ENCODE assay signal across 8 mouse cellular contexts in the genomic region with DNA sequence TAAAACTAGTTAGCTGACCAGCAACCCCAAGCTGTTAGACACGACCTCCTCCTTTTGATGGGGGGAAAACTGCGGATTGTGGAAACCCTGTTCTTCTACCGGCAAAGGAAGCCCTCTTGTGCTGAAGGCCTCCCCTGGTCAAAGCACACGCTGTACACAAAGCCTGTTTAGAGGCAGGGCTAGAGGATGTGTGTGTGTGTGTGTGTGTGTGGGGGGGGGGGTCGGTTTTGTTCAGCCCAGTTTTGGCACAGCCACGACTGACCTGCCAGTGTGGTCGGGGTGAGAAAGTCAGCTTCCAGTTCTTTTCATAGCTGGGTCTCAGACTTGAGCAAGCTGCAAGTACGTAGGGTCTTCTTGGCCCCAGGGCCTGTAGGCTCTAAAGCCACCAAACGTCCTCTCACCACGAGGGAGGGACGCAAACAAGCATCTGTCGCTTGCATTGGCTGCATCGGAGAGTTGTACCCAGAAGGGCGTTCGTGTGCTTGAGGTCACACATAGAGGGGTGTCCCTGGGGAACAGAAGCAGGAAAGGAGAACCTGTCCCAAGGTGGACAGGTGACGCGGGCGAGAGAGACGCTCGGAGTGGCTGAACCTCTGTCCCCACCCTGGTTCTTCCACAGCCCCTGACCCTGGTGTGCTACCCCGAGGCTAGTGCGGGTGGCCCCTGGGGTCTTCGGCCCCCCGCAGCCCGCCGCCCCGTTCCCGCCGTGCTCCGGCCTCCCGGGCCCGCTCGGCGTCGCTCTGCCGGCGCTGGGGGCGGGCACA. TPM values are rescaled to one million over a fixed set of nuclear protein-coding genes. Genes with fewer than 3 reads are reported as not detected.
DNase-seq lines count a peak whose midpoint lies in the region; ATAC-seq lines count a peak whose summit lies in the region.

No protein-coding gene starts in this region.

- H3K9ac ChIP-seq in forebrain, embryonic 13.5 days, result peak overlapping the region; percentile 83
- H3K9ac ChIP-seq in hindbrain, embryonic 13.5 days, result peak overlapping the region; percentile 93

- H3K4me3 ChIP-seq in forebrain, embryonic 13.5 days, result peak overlapping the region; percentile 75
- H3K4me3 ChIP-seq in hindbrain, embryonic 13.5 days, result peak overlapping the region; percentile 81
- peak overlapping the region; percentile 96 for H3K4me3 ChIP-seq in megakaryocyte, embryonic 14.5 days (replicated peaks)

- H3K27me3 ChIP-seq in forebrain, embryonic 13.5 days, result no peaks in the 10 kb centered on the region
- H3K27me3 ChIP-seq in hindbrain, embryonic 13.5 days, result no peaks in the 10 kb centered on the region
- H3K27me3 ChIP-seq in megakaryocyte, embryonic 14.5 days (replicated peaks), result no peaks in the 10 kb centered on the region

- WGBS in forebrain, embryonic 13.5 days, result 1% methylated on average over 25 of the region's 38 CpGs
- 2% methylated on average over 32 of the region's 38 CpGs for WGBS in hindbrain, embryonic 13.5 days

- intact Hi-C loops in left cerebral cortex, postnatal 14 days (cut with DNase I), result no loop called here

- peaks cover 8% of the 10 kb centered on the region for H3K36me3 ChIP-seq in forebrain, embryonic 13.5 days (ENCODE audit: poor library complexity, severe bottlenecking)
- H3K36me3 ChIP-seq in hindbrain, embryonic 13.5 days, result peaks cover 9% of the 10 kb centered on the region; the same call in 1 of the 2 replicates
- H3K36me3 ChIP-seq in megakaryocyte, embryonic 14.5 days (replicated peaks; ENCODE audit: low read length), result peaks cover 47% of the 10 kb centered on the region

- H3K9me3 ChIP-seq in forebrain, embryonic 13.5 days (replicated peaks), result no peaks in the 10 kb centered on the region
- no peaks in the 10 kb centered on the region for H3K9me3 ChIP-seq in hindbrain, embryonic 13.5 days
- H3K9me3 ChIP-seq in megakaryocyte, embryonic 14.5 days, result no peaks in the 10 kb centered on the region

- H3K4me1 ChIP-seq in forebrain, embryonic 13.5 days, result peaks cover 17% of the 10 kb centered on the region
- H3K4me1 ChIP-seq in hindbrain, embryonic 13.5 days (replicated peaks), result peaks cover 24% of the 10 kb centered on the region
- H3K4me1 ChIP-seq in megakaryocyte, embryonic 14.5 days, result peaks cover 76% of the 10 kb centered on the region

- H3K27ac ChIP-seq in forebrain, embryonic 13.5 days, result peak overlapping the region; percentile 49
- H3K27ac ChIP-seq in hindbrain, embryonic 13.5 days, result peak overlapping the region; percentile 93

- peak; percentile 74 for ATAC-seq in forebrain, embryonic 13.5 days
- ATAC-seq in hindbrain, embryonic 13.5 days (ENCODE audit: low FRiP score), result peak; percentile 67

- DNase-seq in thymus, adult 18-20 months, result peak; percentile 35 to 56
- no peak for DNase-seq in thymus, postnatal 4 days
- DNase-seq in c-Kit-positive CD71-positive TER-119-negative erythroid progenitor cells, embryonic 14.5 days (ENCODE audit: low read depth), result peak; percentile 64
- DNase-seq in left cerebral cortex, postnatal 14 days (ENCODE audit: low spot score in 2 of 2), result peak; percentile 37 to 40
- DNase-seq in spleen, postnatal 10 days (ENCODE audit: low spot score in 2 of 2), result peak; percentile 69 to 75

- peak overlapping the region; percentile 68 for H3K4me2 ChIP-seq in forebrain, embryonic 13.5 days
- peak overlapping the region; percentile 87 for H3K4me2 ChIP-seq in hindbrain, embryonic 13.5 days

RNA-seq across cellular contexts. Expression of a gene that starts 0.4 kb away (rescaled TPM):
- polyA plus RNA-seq in forebrain, embryonic 13.5 days (2015; fragmentation: Nextera tagmentation; extraction: Ambion mirVana), result 28.7 and 30.6 TPM in 2 replicates
- 30.5 and 33.3 TPM in 2 replicates for polyA plus RNA-seq in hindbrain, embryonic 13.5 days (2015; fragmentation: Nextera tagmentation; extraction: Ambion mirVana)
- 10 to 100 TPM; 65.9 to 68.5 TPM for total RNA-seq in left cerebral cortex, postnatal 14 days (2021)
- polyA plus RNA-seq in megakaryocyte, embryonic 14.5 days (2012; ENCODE audit: insufficient read depth, low replicate concordance), result 183 and 216 TPM in 2 replicates
